41 mouse cellular contexts compared by ENCODE assay signal in genomic region chr6:97202477-97202876, GRCm38 (mm10). TPM values are rescaled to one million over a fixed set of nuclear protein-coding genes. Genes with fewer than 3 reads are reported as not detected.
"Had no signal": no experiment of that assay in that cellular context is flagged by ENCODE, and none has a peak within 500 bp of the region (broad histone marks: within the 10 kb centered on the region; RNA-seq: fewer than 3 reads in every experiment).

No protein-coding gene starts in this region.

- H3K27me3 ChIP-seq: heart, embryonic 12.5 days; heart, embryonic 13.5 days; heart, embryonic 15.5 days; hindbrain, embryonic 12.5 days; hindbrain, embryonic 13.5 days; hindbrain, embryonic 15.5 days; intestine, embryonic 15.5 days; kidney, embryonic 15.5 days had no signal

- H3K9me3 ChIP-seq: heart, embryonic 10.5 days; heart, embryonic 12.5 days; heart, embryonic 13.5 days; heart, embryonic 15.5 days; hindbrain, embryonic 10.5 days; hindbrain, embryonic 12.5 days; hindbrain, embryonic 13.5 days; hindbrain, embryonic 15.5 days; intestine, embryonic 15.5 days; kidney, embryonic 15.5 days had no signal

- H3K9ac ChIP-seq: heart, embryonic 12.5 days; heart, embryonic 13.5 days; heart, embryonic 15.5 days; hindbrain, embryonic 12.5 days; hindbrain, embryonic 13.5 days; hindbrain, embryonic 14.5 days; hindbrain, embryonic 15.5 days; intestine, embryonic 15.5 days; kidney, embryonic 15.5 days had no signal

- H3K4me2 ChIP-seq: heart, embryonic 11.5 days; heart, embryonic 12.5 days; heart, embryonic 13.5 days; heart, embryonic 15.5 days; hindbrain, embryonic 12.5 days; hindbrain, embryonic 13.5 days; hindbrain, embryonic 14.5 days; hindbrain, embryonic 15.5 days; intestine, embryonic 15.5 days; kidney, embryonic 15.5 days had no signal

- H3K27ac ChIP-seq: heart, embryonic 10.5 days; heart, embryonic 13.5 days; heart, embryonic 15.5 days; hindbrain, embryonic 10.5 days; hindbrain, embryonic 12.5 days; hindbrain, embryonic 13.5 days; hindbrain, embryonic 14.5 days; hindbrain, embryonic 15.5 days; hindbrain, postnatal 0 days; intestine, embryonic 15.5 days; kidney, embryonic 15.5 days; kidney, postnatal 0 days; layer of hippocampus, adult 2 months; left cerebral cortex, adult 2 months had no signal

- H3K4me3 ChIP-seq: heart, embryonic 10.5 days; heart, embryonic 12.5 days; heart, embryonic 13.5 days; heart, embryonic 15.5 days; hindbrain, embryonic 10.5 days; hindbrain, embryonic 12.5 days; hindbrain, embryonic 13.5 days; hindbrain, embryonic 15.5 days; intestine, embryonic 15.5 days; kidney, embryonic 15.5 days; layer of hippocampus, adult 2 months; left cerebral cortex, adult 2 months had no signal

- ATAC-seq: hindbrain, embryonic 16.5 days; hindbrain, postnatal 0 days; inflammation-experienced regulatory T-cells, adult 6 months; intestine, embryonic 15.5 days; intestine, embryonic 16.5 days; intestine, postnatal 0 days had no signal

- DNase-seq: heart, postnatal 10 days; heart, postnatal 14 days; heart, postnatal 36 days; heart, postnatal 4 days; kidney, adult 11 months; kidney, adult 18-20 months; kidney, adult 2 months; kidney, adult 8-10 months; kidney, adult 9 months; kidney, postnatal 10 days; kidney, postnatal 14 days; kidney, postnatal 25 days; kidney, postnatal 36 days; kidney, postnatal 4 days; layer of hippocampus, adult 9-11 months; layer of hippocampus, postnatal 36 days had no signal

RNA-seq across cellular contexts. Expression of gene Lmod3, which starts 50.1 kb away (rescaled TPM):
- total RNA-seq: hematopoietic stem cell, adult 5-6 weeks; layer of hippocampus, adult 18-20 months; layer of hippocampus, adult 2 months; layer of hippocampus, postnatal 14 days; layer of hippocampus, postnatal 25 days; layer of hippocampus, postnatal 36 days; left cerebral cortex, adult 18-20 months; left cerebral cortex, adult 2 months had no signal
- polyA plus RNA-seq: hindbrain, embryonic 10.5 days; hindbrain, embryonic 14.5 days; hindbrain, embryonic 15.5 days; hindbrain, embryonic 16.5 days; hindbrain, postnatal 0 days had no signal
